Mouse (Mus musculus): ENCODE data around the gene Zfp112. TPM values are rescaled to one million over a fixed set of nuclear protein-coding genes. Genes with fewer than 3 reads are reported as not detected.
A peak's percentile ranks its signal among the peaks of the same experiment; 100 is the strongest.
"Not testable (repeated sequence)": the region's sequence is repeated elsewhere in the genome, so short reads cannot be mapped to it uniquely, and the experiment has no call there.

The Zfp112 gene
- polyA plus RNA-seq (2017; shearing (Covaris generic)), result 1 to 10 TPM in 1 of 2 experiments, under 1 TPM in 1; 0.96 to 1.2 TPM

DNA sequence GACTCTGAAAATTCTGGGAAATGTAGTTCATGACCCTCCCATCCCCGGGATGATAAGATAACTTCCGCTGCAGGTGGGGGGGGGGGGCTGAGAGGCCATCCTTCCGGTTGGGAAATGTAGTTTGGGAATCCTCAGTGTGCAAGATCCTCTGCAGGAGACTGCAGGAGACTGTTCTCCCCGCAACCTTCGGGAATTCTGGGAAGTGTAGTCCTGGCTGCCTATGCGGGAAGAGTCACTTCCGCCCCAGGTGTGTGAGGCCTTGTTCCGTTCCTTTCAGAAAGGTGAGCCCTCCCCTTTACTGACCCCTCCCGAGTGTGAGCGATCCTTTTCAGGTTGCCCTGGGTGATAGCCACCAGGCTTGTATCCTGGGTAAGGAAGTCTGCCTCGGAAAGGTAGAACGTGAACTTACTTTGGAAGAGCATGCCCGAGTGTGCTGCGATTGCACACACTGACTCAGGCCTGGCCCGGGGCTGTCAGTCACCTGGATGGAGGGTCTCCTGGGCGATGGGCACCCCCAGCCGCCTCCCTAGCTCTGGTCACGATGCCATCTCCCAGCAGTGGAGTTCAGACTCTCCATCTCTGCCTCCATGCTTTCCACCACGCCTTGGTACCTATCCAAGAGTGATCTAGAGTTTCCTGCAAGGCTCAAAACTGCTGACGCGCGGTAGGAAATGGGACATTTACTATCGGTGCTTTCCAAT, at the start of gene Zfp112:
Gene Zfp112 (plus strand): TSS at position 159 of the 701 bp plus-strand sequence.
- ATAC-seq, result no peak

- ATAC-seq, result not testable (repeated sequence)
Measured at GRCm38 (mm10) chr7:24074424-24074823, 37.7 kb upstream of the Zfp112 start.

GRCm38 (mm10) chr7:24081634-24082431, 30.3 kb upstream of the Zfp112 start, which contains the start of gene Zfp180:
Gene Zfp180, plus strand, starts transcription at chr7:24081924.
- peak; percentile 90 for ATAC-seq

DNA sequence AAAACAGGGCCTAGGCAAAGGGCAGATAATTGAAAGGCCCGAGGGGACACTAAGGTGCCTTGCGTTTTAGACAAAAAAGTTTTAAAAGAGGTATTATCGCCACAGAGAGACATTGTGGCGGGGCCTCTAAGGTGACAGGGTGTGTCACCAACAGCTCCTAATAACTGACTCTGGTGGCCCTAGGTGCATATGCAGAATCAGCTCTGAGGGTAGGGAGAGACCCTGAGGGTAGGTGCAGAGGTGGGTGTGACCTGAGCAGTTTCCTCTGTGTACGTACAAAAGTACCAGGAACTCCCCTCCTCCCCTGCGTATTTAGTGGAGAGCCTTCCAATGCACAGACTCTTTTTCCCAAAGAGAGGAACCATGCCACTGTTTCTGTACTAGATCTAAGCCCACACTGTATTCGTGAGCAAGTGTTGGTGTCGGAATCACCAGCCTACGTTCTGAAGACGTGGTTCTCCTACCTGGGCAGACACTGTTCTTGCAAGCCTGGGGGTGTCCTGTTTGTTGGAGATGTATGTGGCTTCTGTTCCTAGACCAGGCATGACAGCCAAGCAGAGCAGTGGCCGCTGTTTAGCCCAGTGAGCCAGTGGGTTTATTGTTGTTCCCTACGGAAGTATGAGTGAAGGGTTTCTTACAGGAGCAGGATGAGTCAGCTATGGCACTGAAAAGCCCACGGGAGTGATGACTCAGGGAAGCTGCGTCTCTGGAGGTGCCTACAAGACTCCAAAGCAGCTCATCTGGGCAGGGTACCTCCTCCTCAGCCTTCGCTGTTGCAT, 29.5 kb upstream of the Zfp112 start:
- ATAC-seq, result peak; percentile 16

- no peak for ATAC-seq
Measured at GRCm38 (mm10) chr7:24086871-24087270, 25.2 kb upstream of the Zfp112 start.

GRCm38 (mm10) chr7:24087485-24088125, 24.5 kb upstream of the Zfp112 start:
- ATAC-seq, result no peak

DNA sequence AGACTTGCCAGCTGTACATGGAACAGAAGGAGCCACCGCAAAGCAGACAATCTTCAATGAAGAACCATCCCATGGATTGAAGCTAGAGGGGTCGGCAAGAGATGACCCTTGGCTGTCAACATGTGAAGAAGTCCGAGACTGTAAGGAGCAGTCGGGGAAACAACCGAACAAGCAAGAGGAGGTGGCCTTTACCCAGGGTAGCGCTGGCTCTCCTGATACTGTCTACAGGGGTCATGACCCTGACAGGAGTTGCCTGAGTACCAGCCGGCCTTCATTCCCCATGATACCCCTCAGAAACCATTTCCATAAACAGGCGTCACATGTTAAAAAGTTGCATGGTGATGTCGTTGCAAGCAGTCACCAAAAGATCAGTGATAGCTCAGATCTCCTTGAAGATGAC, 7.7 kb upstream of the Zfp112 start:
- no peak for ATAC-seq

- ATAC-seq, result no peak
Measured at GRCm38 (mm10) chr7:24105144-24105703, 6.9 kb upstream of the Zfp112 start.

- ATAC-seq, result no peak
Measured at GRCm38 (mm10) chr7:24110839-24111238, 1.3 kb upstream of the Zfp112 start.

GRCm38 (mm10) chr7:24111772-24112155, 350 bp upstream of the Zfp112 start:
- no peak for ATAC-seq

GRCm38 (mm10) chr7:24113001-24113400, 887 bp downstream of the Zfp112 start:
- no peak for ATAC-seq

- no peak for ATAC-seq
Measured at GRCm38 (mm10) chr7:24116655-24117054, 4.5 kb downstream of the Zfp112 start.

GRCm38 (mm10) chr7:24133425-24133995, 21.4 kb downstream of the Zfp112 start:
- ATAC-seq, result no peak

DNA sequence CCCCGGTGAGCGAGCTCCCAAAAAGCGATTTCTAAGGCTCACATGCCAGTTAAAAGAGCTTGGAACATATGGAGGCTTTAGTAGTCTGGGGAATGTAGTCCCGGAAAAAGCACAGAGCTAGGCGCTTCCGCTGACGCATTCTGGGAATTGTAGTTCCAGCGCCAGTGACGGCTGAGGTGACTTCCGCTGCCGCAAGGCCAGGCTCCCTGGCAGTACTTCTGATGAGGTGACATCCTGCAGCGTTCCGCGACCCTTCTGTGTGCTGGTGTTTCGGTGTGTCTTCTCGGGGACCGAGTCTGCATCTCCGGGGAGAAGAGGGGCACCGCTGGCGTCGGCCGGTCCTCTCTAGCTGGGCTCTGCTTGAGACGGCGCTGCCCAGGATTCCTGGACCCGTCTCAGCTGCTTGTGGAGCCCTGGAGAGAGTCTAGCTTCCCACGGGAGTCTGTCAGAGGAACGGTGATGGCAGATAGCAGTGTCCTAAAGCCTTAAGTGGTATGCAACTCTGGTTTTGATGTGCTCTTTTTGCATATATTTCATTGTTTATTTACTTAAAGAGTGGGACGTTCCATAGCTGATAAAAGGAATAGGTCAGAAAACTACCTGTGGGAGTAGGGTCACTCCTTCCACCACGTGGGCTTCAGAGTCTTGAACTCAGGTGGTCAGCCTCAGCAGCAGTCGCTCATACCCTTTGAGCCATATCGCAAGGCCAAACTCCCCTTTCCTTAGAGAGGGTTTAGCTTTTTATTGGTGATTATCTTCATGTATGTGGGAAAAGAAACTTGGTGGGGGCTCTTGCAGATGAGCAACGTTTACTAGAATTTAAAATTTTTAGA, 22.1 kb downstream of the Zfp112 start, which contains the start of gene Zfp235:
Gene Zfp235 (plus strand): TSS at position 174 of the 833 bp plus-strand sequence.
- ATAC-seq, result peak; percentile 100

GRCm38 (mm10) chr7:24142566-24142965, 30.5 kb downstream of the Zfp112 start:
- ATAC-seq, result no peak

GRCm38 (mm10) chr7:24153272-24153671, 41.2 kb downstream of the Zfp112 start:
- ATAC-seq, result no peak

DNA sequence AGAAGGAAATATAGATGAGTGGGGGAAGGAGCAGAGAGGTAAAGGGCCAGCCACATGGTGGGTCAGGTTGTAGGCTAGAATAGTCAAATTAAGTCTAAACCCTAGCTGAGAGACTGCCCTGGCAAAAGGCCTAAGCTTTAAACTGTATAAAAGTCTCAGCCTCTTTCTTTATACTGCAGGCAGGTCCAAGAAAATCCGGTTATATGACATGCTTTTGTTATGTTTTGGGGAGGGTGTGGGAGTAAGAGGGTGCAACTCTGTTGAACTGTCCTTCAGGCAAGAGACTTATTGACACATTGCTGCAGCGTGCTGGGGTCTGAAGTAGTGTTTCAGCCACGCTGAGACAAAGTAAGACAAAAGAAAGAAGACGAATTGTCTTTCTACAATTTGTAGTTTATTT, 60.1 kb downstream of the Zfp112 start:
- no peak for ATAC-seq

GRCm38 (mm10) chr7:24174618-24175336, 62.7 kb downstream of the Zfp112 start, which contains the start of gene Zfp114:
Gene Zfp114, plus strand, starts transcription at chr7:24175060.
- no peak for ATAC-seq

DNA sequence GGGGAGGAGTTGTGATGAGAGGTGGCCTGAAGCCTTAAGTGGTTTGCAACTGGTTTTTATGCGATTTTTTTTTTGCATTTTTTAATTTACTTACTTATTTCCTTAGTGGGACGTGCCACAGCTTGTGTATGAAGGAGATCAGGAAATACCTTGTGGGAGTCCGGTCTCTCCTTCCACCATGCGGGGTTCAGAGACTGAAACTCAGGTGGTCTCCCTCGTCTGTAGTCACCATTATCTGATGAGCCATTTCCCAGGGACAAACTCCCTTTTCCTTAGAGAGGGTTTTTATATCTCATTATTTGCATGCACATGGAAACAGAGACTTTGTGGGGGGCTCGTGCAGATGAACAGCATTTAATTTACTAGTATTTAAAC, 63.2 kb downstream of the Zfp112 start:
- no peak for ATAC-seq
